Mouse (Mus musculus): Measurements from ENCODE around the gene Slc26a10.

- TF ChIP-seq CTCF (IDR thresholded peaks at IDR 0.05; ENCODE audit: extremely low read depth, insufficient read length, insufficient replicate concordance, low read depth, low read length) (no peak), POLR2A (IDR thresholded peaks at IDR 0.05; ENCODE audit: low read depth, low read length) (no peak)
These were observed 14.1 kb downstream of the Slc26a10 start for GRCm38 (mm10) chr10:127166404-127166715.
